Mouse (Mus musculus): Measurements from ENCODE around the gene Shc4. TPM values are rescaled to one million over a fixed set of nuclear protein-coding genes. Genes with fewer than 3 reads are reported as not detected.

Shc4 gene
- polyA plus RNA-seq (2015; fragmentation: Nextera tagmentation; extraction: Ambion mirVana), result 0.61 and 0.65 TPM in 2 replicates

- no peaks in the 10 kb centered on the region for H3K36me3 ChIP-seq (ENCODE audit: control insufficient read depth, insufficient read depth)
- peak; percentile 58 for ATAC-seq
- H3K4me2 ChIP-seq (replicated peaks; ENCODE audit: low read depth), result peak within 1 kb of the TSS; percentile 95
- no peak for TF ChIP-seq CTCF (IDR thresholded peaks at IDR 0.05; ENCODE audit: low read depth)
- no peak within 1 kb of the TSS for H3K27ac ChIP-seq (ENCODE audit: low read depth, low read length)
- peaks cover 3% of the 10 kb centered on the region; the same call in 1 of the 2 replicates for H3K4me1 ChIP-seq (replicated peaks; ENCODE audit: control insufficient read depth, insufficient read depth, low read length)
- under 1% methylated on average over 15 of the region's 15 CpGs for WGBS
- peak within 1 kb of the TSS; percentile 46 for H3K4me3 ChIP-seq (ENCODE audit: low read depth, low read length)
- peaks cover 21% of the 10 kb centered on the region for H3K27me3 ChIP-seq (replicated peaks; ENCODE audit: control insufficient read depth, insufficient read depth, low read length)
- H3K9ac ChIP-seq (ENCODE audit: low read depth, low read length), result no peak within 1 kb of the TSS
- H3K9me3 ChIP-seq (ENCODE audit: control insufficient read depth), result no peaks in the 10 kb centered on the region
Measured at GRCm38 (mm10) chr2:125724086-125724430, at the start of gene Shc4. TSS of gene Shc4 (minus strand) at chr2:125724148.

DNA sequence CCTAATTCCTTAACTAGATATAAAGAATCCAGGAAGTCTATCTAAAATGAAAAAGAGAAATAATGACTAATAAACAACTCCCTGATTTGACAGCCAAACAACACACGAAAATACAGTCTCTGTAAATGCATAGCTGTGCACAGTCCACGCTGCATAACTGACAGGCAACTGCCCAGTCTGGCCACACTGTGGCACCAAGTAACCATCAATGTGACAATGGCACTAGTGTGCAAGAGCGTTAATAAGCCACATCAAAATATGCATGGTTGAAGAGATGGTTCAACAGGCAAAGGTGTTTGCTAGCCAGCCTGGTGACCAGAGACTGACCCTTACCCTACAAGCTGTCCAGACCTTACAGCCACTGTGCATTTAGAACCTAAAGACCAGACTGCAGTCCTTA lies 41.1 kb upstream of the Shc4 start:
- ATAC-seq, result 0 out of 2 replicates have a peak, but pooled peaks have one; percentile 43
- H3K36me3 ChIP-seq (ENCODE audit: control insufficient read depth, insufficient read depth), result peaks cover 56% of the 10 kb centered on the region

GRCm38 (mm10) chr2:125764531-125764930 lies 40.6 kb upstream of the Shc4 start:
- no peak overlapping the region for H3K4me3 ChIP-seq (ENCODE audit: low read depth, low read length)
- no peak overlapping the region for H3K4me2 ChIP-seq (replicated peaks; ENCODE audit: low read depth)
- no peak overlapping the region for H3K27ac ChIP-seq (ENCODE audit: low read depth, low read length)
- H3K9ac ChIP-seq (ENCODE audit: low read depth, low read length), result no peak overlapping the region
- no peaks in the 10 kb centered on the region for H3K9me3 ChIP-seq (ENCODE audit: control insufficient read depth)
- WGBS, result 87% methylated on average over 5 of the region's 5 CpGs
- H3K36me3 ChIP-seq (ENCODE audit: control insufficient read depth, insufficient read depth), result peaks cover 58% of the 10 kb centered on the region
- no peaks in the 10 kb centered on the region for H3K4me1 ChIP-seq (replicated peaks; ENCODE audit: control insufficient read depth, insufficient read depth, low read length)
- H3K27me3 ChIP-seq (replicated peaks; ENCODE audit: control insufficient read depth, insufficient read depth, low read length), result no peaks in the 10 kb centered on the region
- no peak for ATAC-seq
- TF ChIP-seq CTCF (IDR thresholded peaks at IDR 0.05; ENCODE audit: low read depth), result no peak

More for the DNA sequence above, 41.1 kb upstream of the Shc4 start:
- Histone ChIP-seq H3K27me3 (replicated peaks; ENCODE audit: control insufficient read depth, insufficient read depth, low read length) (no peaks in the 10 kb centered on the region), H3K4me2 (replicated peaks; ENCODE audit: low read depth) (no peak overlapping the region), H3K4me3 (ENCODE audit: low read depth, low read length) (no peak overlapping the region), H3K9ac (ENCODE audit: low read depth, low read length) (no peak overlapping the region), H3K27ac (ENCODE audit: low read depth, low read length) (no peak overlapping the region), H3K9me3 (ENCODE audit: control insufficient read depth) (no peaks in the 10 kb centered on the region), H3K4me1 (replicated peaks; ENCODE audit: control insufficient read depth, insufficient read depth, low read length) (no peaks in the 10 kb centered on the region)
- WGBS, result 80% methylated on average over 3 of the region's 3 CpGs
- peak; percentile 71 for TF ChIP-seq CTCF (IDR thresholded peaks at IDR 0.05; ENCODE audit: low read depth)

GRCm38 (mm10) chr2:125749330-125749729 lies 25.4 kb upstream of the Shc4 start:
- no peak for TF ChIP-seq CTCF (IDR thresholded peaks at IDR 0.05; ENCODE audit: low read depth)
- WGBS, result 93% methylated on average over 2 of the region's 2 CpGs
- no peaks in the 10 kb centered on the region for H3K27me3 ChIP-seq (replicated peaks; ENCODE audit: control insufficient read depth, insufficient read depth, low read length)
- no peak overlapping the region for H3K27ac ChIP-seq (ENCODE audit: low read depth, low read length)
- no peak overlapping the region for H3K9ac ChIP-seq (ENCODE audit: low read depth, low read length)
- no peak for ATAC-seq
- no peak overlapping the region for H3K4me3 ChIP-seq (ENCODE audit: low read depth, low read length)
- H3K36me3 ChIP-seq (ENCODE audit: control insufficient read depth, insufficient read depth), result peaks cover 83% of the 10 kb centered on the region
- no peak overlapping the region for H3K4me2 ChIP-seq (replicated peaks; ENCODE audit: low read depth)
- H3K9me3 ChIP-seq (ENCODE audit: control insufficient read depth), result no peaks in the 10 kb centered on the region
- H3K4me1 ChIP-seq (replicated peaks; ENCODE audit: control insufficient read depth, insufficient read depth, low read length), result no peaks in the 10 kb centered on the region

GRCm38 (mm10) chr2:125739338-125739737 lies 15.4 kb upstream of the Shc4 start:
- 85% methylated on average over 6 of the region's 6 CpGs for WGBS
- H3K36me3 ChIP-seq (ENCODE audit: control insufficient read depth, insufficient read depth), result peaks cover 43% of the 10 kb centered on the region
- TF ChIP-seq CTCF (IDR thresholded peaks at IDR 0.05; ENCODE audit: low read depth), result no peak

DNA sequence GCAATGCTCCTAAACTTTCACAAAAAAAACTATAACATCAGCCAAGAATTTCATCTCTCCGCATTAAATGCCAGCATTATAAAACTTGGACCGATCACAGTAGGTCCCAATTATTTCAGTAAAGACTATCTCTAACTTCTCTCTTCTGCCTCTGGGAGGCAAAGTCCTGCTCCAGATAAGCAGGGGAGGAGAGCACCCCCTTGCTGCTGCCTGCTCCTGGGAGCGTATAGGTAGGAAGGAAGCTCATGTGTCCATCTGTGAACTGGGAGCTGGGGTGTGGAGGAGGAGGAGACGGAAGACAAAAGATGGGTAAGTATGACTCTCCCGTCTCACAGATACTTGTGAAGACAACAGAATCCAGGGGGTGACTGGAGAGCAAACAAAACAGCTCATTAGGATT lies 14.8 kb upstream of the Shc4 start:
- H3K27me3 ChIP-seq (replicated peaks; ENCODE audit: control insufficient read depth, insufficient read depth, low read length), result no peaks in the 10 kb centered on the region
- H3K4me1 ChIP-seq (replicated peaks; ENCODE audit: control insufficient read depth, insufficient read depth, low read length), result no peaks in the 10 kb centered on the region
- H3K36me3 ChIP-seq (ENCODE audit: control insufficient read depth, insufficient read depth), result peaks cover 37% of the 10 kb centered on the region
- H3K9ac ChIP-seq (ENCODE audit: low read depth, low read length), result no peak overlapping the region
- TF ChIP-seq CTCF (IDR thresholded peaks at IDR 0.05; ENCODE audit: low read depth), result peak; percentile 52
- H3K9me3 ChIP-seq (ENCODE audit: control insufficient read depth), result no peaks in the 10 kb centered on the region
- no peak overlapping the region for H3K4me2 ChIP-seq (replicated peaks; ENCODE audit: low read depth)
- no peak overlapping the region for H3K4me3 ChIP-seq (ENCODE audit: low read depth, low read length)
- ATAC-seq, result no peak
- no peak overlapping the region for H3K27ac ChIP-seq (ENCODE audit: low read depth, low read length)
- WGBS, result 71% methylated on average over 5 of the region's 5 CpGs

More at GRCm38 (mm10) chr2:125739338-125739737, 15.4 kb upstream of the Shc4 start:
- Histone ChIP-seq H3K4me1 (replicated peaks; ENCODE audit: control insufficient read depth, insufficient read depth, low read length) (no peaks in the 10 kb centered on the region), H3K4me2 (replicated peaks; ENCODE audit: low read depth) (no peak overlapping the region), H3K9ac (ENCODE audit: low read depth, low read length) (no peak overlapping the region), H3K27ac (ENCODE audit: low read depth, low read length) (no peak overlapping the region), H3K27me3 (replicated peaks; ENCODE audit: control insufficient read depth, insufficient read depth, low read length) (no peaks in the 10 kb centered on the region), H3K4me3 (ENCODE audit: low read depth, low read length) (no peak overlapping the region), H3K9me3 (ENCODE audit: control insufficient read depth) (no peaks in the 10 kb centered on the region)
- ATAC-seq, result no peak

- Histone ChIP-seq H3K9me3 (ENCODE audit: control insufficient read depth) (no peaks in the 10 kb centered on the region), H3K27me3 (replicated peaks; ENCODE audit: control insufficient read depth, insufficient read depth, low read length) (no peaks in the 10 kb centered on the region), H3K27ac (ENCODE audit: low read depth, low read length) (no peak overlapping the region), H3K4me3 (ENCODE audit: low read depth, low read length) (no peak overlapping the region), H3K9ac (ENCODE audit: low read depth, low read length) (no peak overlapping the region), H3K36me3 (ENCODE audit: control insufficient read depth, insufficient read depth) (peaks cover 19% of the 10 kb centered on the region), H3K4me2 (replicated peaks; ENCODE audit: low read depth) (no peak overlapping the region), H3K4me1 (replicated peaks; ENCODE audit: control insufficient read depth, insufficient read depth, low read length) (no peaks in the 10 kb centered on the region)
- TF ChIP-seq CTCF (IDR thresholded peaks at IDR 0.05; ENCODE audit: low read depth), result no peak
- no peak for ATAC-seq
Measured at GRCm38 (mm10) chr2:125736025-125736343, 12.0 kb upstream of the Shc4 start.

Data from intestine, postnatal 0 days (tissue).